Mouse (Mus musculus) midbrain, embryonic 11.5 days (tissue): Measurements from ENCODE around the gene Irak1. TPM values are rescaled to one million over a fixed set of nuclear protein-coding genes. Genes with fewer than 3 reads are reported as not detected.

ENCODE experiments used
- ATAC-seq: fragments of 200-750 bp; cut with Nextera tagmentation; 2 replicates; pipeline ENCODE4 v1.8.0; 2017; ENCODE audit warnings: moderate TSS enrichment, moderate library complexity; ENCODE audit not compliant: low FRiP score
- DNase-seq: peaks from one replicate; pipeline ENCODE4 v3.0.0; 2015; ENCODE audit warnings: low spot score; ENCODE audit errors: missing footprints
- H3K27ac ChIP-seq: fragments of 300-500 bp; sonication (generic); 2 replicates; pipeline ENCODE4 v1.5.1; 2014; ENCODE audit warnings: low read depth, low read length
- H3K27me3 ChIP-seq: fragments of 300-500 bp; sonication (generic); 2 replicates; pipeline ENCODE4 v1.6.1; 2014; ENCODE audit warnings: mild to moderate bottlenecking, low read length, moderate library complexity, mixed read lengths; ENCODE audit not compliant: control insufficient read depth, insufficient read depth
- H3K36me3 ChIP-seq: fragments of 300-500 bp; sonication (generic); 2 replicates; pipeline ENCODE4 v1.6.1; 2014; ENCODE audit warnings: mild to moderate bottlenecking, low read length, moderate library complexity, mixed read lengths; ENCODE audit not compliant: control insufficient read depth, insufficient read depth
- H3K4me1 ChIP-seq: fragments of 300-500 bp; sonication (generic); 2 replicates; pipeline ENCODE4 v1.6.1; 2014; ENCODE audit warnings: low read length; ENCODE audit not compliant: control insufficient read depth, insufficient read depth
- H3K4me2 ChIP-seq: fragments of 300-500 bp; sonication (generic); 2 replicates; pipeline ENCODE4 v1.6.1; 2014; ENCODE audit warnings: mild to moderate bottlenecking, moderate library complexity
- H3K4me3 ChIP-seq: fragments of 300-500 bp; sonication (generic); 2 replicates; pipeline ENCODE4 v1.5.1; 2014; ENCODE audit warnings: low read depth, low read length
- H3K9ac ChIP-seq: fragments of 300-500 bp; sonication (generic); 2 replicates; pipeline ENCODE4 v1.6.1; 2014; ENCODE audit warnings: low read length
- H3K9me3 ChIP-seq: fragments of 300-500 bp; sonication (generic); 2 replicates; pipeline ENCODE4 v1.6.1; 2016; ENCODE audit warnings: low read length; ENCODE audit not compliant: control insufficient read depth
- WGBS: fragments of 180-500 bp; shearing (Covaris S2); extraction: QIAGEN DNeasy Blood & Tissue Kit; methylation state at CpG from one replicate; pipeline ENCODE4 v1.1.7; 2014; 5-methylcytosine and 5-hydroxymethylcytosine counted together
- polyA plus RNA-seq: library from polyadenylated mRNA; unstranded; fragments of >200 nt; fragmentation: Nextera tagmentation; extraction: Ambion mirVana; gene quantifications from 2 replicates; pipeline ENCODE4 v1.2.1, GENCODE M21; 2014

Gene Irak1
- polyA plus RNA-seq, 1 experiment from 2014 or later = 31.6 TPM

DNA sequence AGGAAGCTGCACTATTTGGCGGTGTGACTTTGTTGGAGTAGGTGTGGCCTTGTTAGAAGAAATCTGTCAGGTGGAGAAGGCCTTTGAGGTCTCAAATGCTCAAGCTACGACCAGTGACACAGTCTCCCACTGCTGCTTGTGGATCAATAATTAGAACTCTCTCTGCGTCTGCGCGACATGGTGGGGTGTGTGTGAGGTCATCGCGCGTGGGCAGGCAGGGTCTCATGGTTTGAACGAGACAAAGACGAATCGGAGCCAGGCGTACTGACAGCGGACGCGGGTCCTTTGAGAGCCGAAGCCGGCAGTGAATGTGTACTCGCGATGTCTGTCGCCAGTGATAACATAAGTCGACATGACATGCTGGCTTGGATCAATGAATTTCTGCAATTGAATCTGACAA lies 17.3 kb downstream of the Irak1 start:
- H3K4me3 ChIP-seq = no peak overlapping the region
- H3K4me2 ChIP-seq = no peak overlapping the region
- 0 out of 2 replicates have a peak, but pooled peaks cover 2% of the 10 kb centered on the region for H3K4me1 ChIP-seq
- WGBS = 79% methylated on average over 21 of the region's 21 CpGs
- no peak for ATAC-seq
- no peak overlapping the region for H3K27ac ChIP-seq
- H3K9me3 ChIP-seq = no peaks in the 10 kb centered on the region
- DNase-seq = no peak
- H3K36me3 ChIP-seq = no peaks in the 10 kb centered on the region
- no peak overlapping the region for H3K9ac ChIP-seq
- H3K27me3 ChIP-seq = no peaks in the 10 kb centered on the region

DNA sequence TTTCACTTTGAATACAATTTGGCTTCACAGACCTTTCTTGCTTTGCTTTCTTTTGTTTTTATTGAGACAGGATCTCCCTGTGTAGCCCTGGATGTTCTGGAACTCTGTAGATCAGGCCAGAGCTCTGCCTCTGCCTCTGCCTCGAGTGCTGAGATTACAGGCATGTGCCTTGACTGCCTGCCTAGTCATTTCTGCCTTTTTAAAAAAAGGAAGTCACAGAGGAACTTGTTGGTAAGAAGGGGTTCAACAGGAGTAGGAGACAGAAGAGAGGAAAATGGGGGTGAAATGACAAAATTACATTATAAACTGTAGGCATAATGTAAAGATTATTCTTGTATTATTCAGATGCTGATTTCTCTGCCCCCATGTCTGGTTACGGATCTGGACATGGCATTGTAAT lies 20.1 kb downstream of the Irak1 start:
- Histone ChIP-seq H3K27ac (no peak overlapping the region), H3K4me1 (peaks cover 2% of the 10 kb centered on the region; the same call in 1 of the 2 replicates), H3K9me3 (no peaks in the 10 kb centered on the region), H3K4me3 (no peak overlapping the region), H3K36me3 (no peaks in the 10 kb centered on the region), H3K9ac (no peak overlapping the region), H3K27me3 (no peaks in the 10 kb centered on the region), H3K4me2 (no peak overlapping the region)
- no peak for ATAC-seq
- no peak for DNase-seq
- whole genome bisulfite sequencing = 58% methylated on average over 2 of the region's 2 CpGs

DNA sequence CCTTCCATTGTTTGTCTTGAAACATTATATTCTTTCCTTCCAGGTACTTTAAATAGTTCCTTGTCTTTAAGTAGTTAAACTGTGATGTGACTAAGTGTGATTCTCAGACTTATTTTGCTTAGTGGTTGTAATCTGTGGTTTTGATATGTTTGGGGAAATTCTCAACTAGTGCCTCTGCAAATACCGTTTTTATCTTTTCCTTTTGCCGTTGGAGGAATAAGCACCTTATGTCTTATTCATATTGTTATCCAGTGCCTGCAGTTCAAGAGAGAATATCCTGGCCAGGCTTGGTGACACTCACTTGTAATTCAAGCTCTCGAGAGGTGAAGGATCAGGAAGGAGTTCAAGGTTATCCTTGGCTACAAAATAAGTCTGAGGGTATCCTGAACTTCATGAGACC lies 22.7 kb downstream of the Irak1 start:
- Histone ChIP-seq H3K9me3 (no peaks in the 10 kb centered on the region), H3K27ac (no peak overlapping the region), H3K36me3 (no peaks in the 10 kb centered on the region), H3K4me3 (no peak overlapping the region), H3K27me3 (no peaks in the 10 kb centered on the region), H3K4me2 (no peak overlapping the region), H3K4me1 (no peaks in the 10 kb centered on the region; the same call in 1 of the 2 replicates), H3K9ac (no peak overlapping the region)
- no peak for ATAC-seq
- WGBS = 76% methylated on average over 3 of the region's 3 CpGs
- DNase-seq = no peak

DNA sequence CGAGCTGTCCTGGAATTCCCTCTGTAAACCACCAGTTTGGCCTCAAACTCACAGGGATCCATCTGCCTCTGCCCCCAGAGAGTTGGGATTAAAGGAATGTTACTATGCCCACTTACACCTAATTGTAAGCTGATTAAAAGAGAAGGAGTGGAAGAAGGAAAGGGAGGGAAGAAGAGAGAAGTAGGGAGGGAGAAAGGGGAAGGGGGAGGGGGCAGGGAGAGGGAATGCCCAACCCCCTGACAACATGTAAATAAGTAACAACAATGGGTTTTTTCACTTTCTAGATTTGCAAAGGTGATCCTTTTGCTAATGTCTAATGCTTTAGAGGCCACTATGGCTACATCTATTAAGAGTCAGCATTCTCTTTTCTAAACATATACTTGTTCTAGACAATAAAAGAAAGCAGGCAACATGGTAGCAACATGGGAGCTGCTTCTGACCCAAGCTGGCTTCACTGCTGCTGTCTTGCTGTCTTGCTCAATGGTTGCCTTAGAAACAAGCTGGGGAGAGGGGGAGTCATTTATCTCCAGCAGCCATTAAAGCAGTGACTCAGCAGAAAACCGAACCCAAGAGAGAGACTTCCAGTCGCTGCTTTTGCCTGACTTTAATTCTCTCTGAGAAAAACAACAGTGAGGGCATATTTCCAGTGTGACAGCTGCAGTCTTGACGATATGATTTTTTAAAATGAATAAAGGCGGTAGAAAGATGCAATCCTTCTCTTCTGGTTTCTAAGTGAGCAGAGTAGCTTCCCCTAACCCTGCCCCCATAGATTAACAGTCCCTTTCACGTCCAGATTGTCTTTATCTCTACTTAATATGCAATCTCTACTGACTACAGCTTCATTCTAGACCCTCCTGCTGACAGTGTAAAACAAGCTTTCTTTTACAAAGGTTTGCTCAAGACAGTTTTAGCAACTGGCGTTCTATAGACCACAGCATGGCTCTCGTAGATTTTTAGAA lies 24.5 kb downstream of the Irak1 start:
- H3K36me3 ChIP-seq = no peaks in the 10 kb centered on the region
- H3K4me2 ChIP-seq = 0 out of 2 replicates have a peak overlapping the region, but pooled peaks have one; percentile 9
- peak; percentile 88 for ATAC-seq
- peak overlapping the region; percentile 11; the same call in 1 of the 2 replicates for H3K27ac ChIP-seq
- 29% methylated on average over 8 of the region's 8 CpGs for WGBS
- no peak overlapping the region for H3K9ac ChIP-seq
- H3K4me3 ChIP-seq = no peak overlapping the region
- H3K9me3 ChIP-seq = no peaks in the 10 kb centered on the region
- no peaks in the 10 kb centered on the region; the same call in 1 of the 2 replicates for H3K4me1 ChIP-seq
- H3K27me3 ChIP-seq = no peaks in the 10 kb centered on the region
- peak; percentile 88 for DNase-seq

DNA sequence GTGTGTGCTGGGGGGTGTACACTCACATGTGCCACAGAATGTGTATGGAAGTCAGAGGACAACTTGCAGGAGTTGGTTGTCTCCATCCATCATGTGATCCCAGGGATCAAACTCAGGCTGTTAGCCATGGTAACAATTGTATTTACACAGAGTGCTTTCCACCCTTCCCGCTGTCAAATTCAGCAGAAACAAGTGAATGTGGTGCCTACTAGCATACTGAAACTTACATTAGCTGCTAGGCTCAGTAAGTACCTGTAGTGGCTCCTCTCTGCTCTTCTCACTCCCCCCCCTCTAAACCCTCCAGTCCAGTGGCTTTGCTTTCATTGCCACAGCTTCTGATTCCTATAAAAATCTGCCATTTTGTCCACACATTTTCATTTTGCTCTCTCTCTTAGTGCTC lies 45.9 kb downstream of the Irak1 start:
- H3K27ac ChIP-seq = no peak overlapping the region
- no peak overlapping the region for H3K4me3 ChIP-seq
- H3K9ac ChIP-seq = no peak overlapping the region
- no peaks in the 10 kb centered on the region for H3K9me3 ChIP-seq
- H3K4me2 ChIP-seq = no peak overlapping the region
- no peaks in the 10 kb centered on the region for H3K4me1 ChIP-seq
- no peaks in the 10 kb centered on the region for H3K27me3 ChIP-seq
- 83% methylated on average over 1 of the region's 1 CpGs for WGBS
- DNase-seq (no peak), ATAC-seq (no peak)
- no peaks in the 10 kb centered on the region for H3K36me3 ChIP-seq

DNA sequence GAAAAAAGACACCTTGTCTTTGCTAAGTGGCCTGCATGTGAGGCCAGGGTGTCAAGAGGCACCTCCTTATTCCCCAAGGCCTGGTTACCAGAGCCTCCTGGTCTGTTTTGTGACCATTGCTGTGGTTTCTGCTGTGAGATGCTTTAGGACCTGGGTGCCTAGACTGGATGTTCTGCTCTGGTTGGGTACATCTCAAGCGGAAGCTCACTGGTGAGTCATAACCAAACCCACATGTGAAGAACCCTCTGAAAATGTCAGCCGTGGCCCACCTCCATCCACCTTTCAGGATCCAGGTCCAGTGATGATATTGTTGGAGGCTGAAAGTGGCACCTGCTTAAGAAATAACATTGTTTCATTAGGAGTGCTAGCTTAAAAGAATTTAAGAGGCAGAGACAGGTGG lies 47.4 kb downstream of the Irak1 start:
- H3K27me3 ChIP-seq = no peaks in the 10 kb centered on the region
- whole genome bisulfite sequencing = 90% methylated on average over 2 of the region's 2 CpGs
- no peak overlapping the region for H3K9ac ChIP-seq
- no peak overlapping the region for H3K27ac ChIP-seq
- H3K9me3 ChIP-seq = no peaks in the 10 kb centered on the region
- H3K4me1 ChIP-seq = no peaks in the 10 kb centered on the region
- no peak overlapping the region for H3K4me3 ChIP-seq
- ATAC-seq (no peak), DNase-seq (no peak)
- H3K4me2 ChIP-seq = no peak overlapping the region
- no peaks in the 10 kb centered on the region for H3K36me3 ChIP-seq

DNA sequence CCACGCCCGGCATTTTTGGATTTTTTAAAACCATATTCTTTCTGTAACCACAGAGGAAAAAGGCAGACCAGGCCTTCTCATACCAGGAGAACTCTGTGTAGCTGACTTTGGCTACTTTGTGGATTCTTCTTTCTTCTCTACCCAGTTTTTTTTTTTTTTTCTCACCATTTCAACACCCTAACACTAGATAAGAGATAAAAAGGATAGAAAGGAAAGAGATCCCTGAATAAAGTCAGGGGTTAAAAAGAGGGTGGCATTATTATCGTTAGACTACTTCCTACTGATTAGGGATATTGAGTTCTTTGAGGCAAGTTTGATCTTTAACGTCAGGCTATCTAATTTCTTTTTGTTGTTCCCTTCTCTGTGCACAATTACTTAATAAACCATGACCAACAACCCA lies 50.9 kb downstream of the Irak1 start:
- H3K4me1 ChIP-seq = 0 out of 2 replicates have a peak, but pooled peaks cover 2% of the 10 kb centered on the region
- ATAC-seq (no peak), DNase-seq (no peak)
- no peaks in the 10 kb centered on the region for H3K9me3 ChIP-seq
- H3K4me2 ChIP-seq = no peak overlapping the region
- no peaks in the 10 kb centered on the region for H3K27me3 ChIP-seq
- no peak overlapping the region for H3K4me3 ChIP-seq
- H3K36me3 ChIP-seq = no peaks in the 10 kb centered on the region
- H3K27ac ChIP-seq = no peak overlapping the region
- WGBS = 83% methylated on average over 4 of the region's 4 CpGs
- H3K9ac ChIP-seq = no peak overlapping the region

DNA sequence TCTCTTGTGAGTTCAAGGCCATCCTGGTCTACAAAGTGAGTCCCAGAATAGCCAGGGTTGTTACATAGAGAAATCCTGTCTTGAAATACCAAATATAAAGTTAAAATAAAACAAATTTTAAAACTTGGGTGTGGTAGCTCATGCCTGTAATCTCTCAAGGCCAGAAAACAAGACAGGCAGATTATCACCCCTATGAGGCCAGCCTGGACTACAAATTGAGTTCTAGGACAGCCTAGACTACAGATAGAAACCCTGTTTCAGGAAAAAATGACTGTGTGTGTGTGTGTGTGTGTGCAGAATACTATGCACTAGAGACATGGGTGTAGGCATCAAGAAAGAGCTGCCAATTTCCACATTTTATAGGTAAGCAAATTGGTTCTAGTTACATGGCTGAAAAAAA lies 52.9 kb downstream of the Irak1 start:
- H3K36me3 ChIP-seq = no peaks in the 10 kb centered on the region
- no peak for ATAC-seq
- no peaks in the 10 kb centered on the region for H3K27me3 ChIP-seq
- no peaks in the 10 kb centered on the region for H3K9me3 ChIP-seq
- no peak overlapping the region for H3K9ac ChIP-seq
- no peak for DNase-seq
- 0 out of 2 replicates have a peak, but pooled peaks cover 2% of the 10 kb centered on the region for H3K4me1 ChIP-seq
- no peak overlapping the region for H3K4me3 ChIP-seq
- H3K27ac ChIP-seq = no peak overlapping the region
- H3K4me2 ChIP-seq = no peak overlapping the region

DNA sequence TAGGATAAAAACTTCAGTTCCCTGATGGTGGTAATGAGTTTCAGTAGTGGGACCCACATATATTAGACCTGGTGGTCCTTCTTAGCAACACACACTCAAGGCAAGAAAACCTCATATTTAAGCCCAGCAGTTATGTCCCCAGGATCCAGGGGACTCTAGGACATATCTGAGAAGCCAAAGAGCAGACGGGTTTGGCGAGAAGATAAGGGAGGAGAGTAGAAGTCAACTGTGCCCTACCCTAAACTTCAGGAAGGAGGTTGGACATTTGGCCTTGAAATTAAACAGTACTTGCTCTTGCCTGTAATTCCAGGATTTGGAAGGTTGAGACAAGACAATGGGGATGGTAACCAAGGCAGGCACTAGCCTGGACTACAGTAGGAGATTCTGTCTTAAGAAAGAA lies 54.0 kb downstream of the Irak1 start:
- DNase-seq = no peak
- WGBS = 88% methylated on average over 2 of the region's 2 CpGs
- ATAC-seq = no peak
- no peak overlapping the region for H3K9ac ChIP-seq
- no peak overlapping the region for H3K4me2 ChIP-seq
- no peaks in the 10 kb centered on the region for H3K36me3 ChIP-seq
- no peaks in the 10 kb centered on the region for H3K27me3 ChIP-seq
- H3K4me1 ChIP-seq = 0 out of 2 replicates have a peak, but pooled peaks cover 2% of the 10 kb centered on the region
- no peak overlapping the region for H3K4me3 ChIP-seq
- no peak overlapping the region for H3K27ac ChIP-seq
- H3K9me3 ChIP-seq = no peaks in the 10 kb centered on the region
